Mouse (Mus musculus) gastrocnemius, postnatal 4 days (tissue): Measurements from ENCODE around the gene Agpat3. TPM values are rescaled to one million over a fixed set of nuclear protein-coding genes. Genes with fewer than 3 reads are reported as not detected.

Experiments used
- DNase-seq, 2 experiments: peaks; one replicate each; pipeline ENCODE4 v3.0.0; 2021 to 2022; ENCODE audit warnings: low spot score in 2 of 2, mixed read lengths in 2 of 2
- long read RNA-seq, 2 experiments: library from polyadenylated mRNA; stranded (forward); transcript quantifications; one replicate each; pipeline ENCODE4 v2.0.0; 2021
- total RNA-seq, 2 experiments: library from RNA; stranded (reverse); gene quantifications; 2 replicates each; pipeline ENCODE4 v1.2.3; 2021

Agpat3 gene
- total RNA-seq: 100 to 1,000 TPM; 231 to 259 TPM
- long read RNA-seq, experiment 1, full-length matches to known transcripts: 127 of 337 reads
- long read RNA-seq, experiment 1, partial matches to known transcripts: 14 of 337 reads
- long read RNA-seq, experiment 1, other reads (novel, unspliced or antisense): 196 of 337 reads
- long read RNA-seq, experiment 2, full-length matches to known transcripts: 136 of 397 reads
- long read RNA-seq, experiment 2, partial matches to known transcripts: 106 of 397 reads
- long read RNA-seq, experiment 2, other reads (novel, unspliced or antisense): 155 of 397 reads

GRCm38 (mm10) chr10:78351887-78352665, at the start of gene Agpat3:
Gene Agpat3 (minus strand): TSS chr10:78352489.
- DNase-seq: peak; percentile 53 to 72

- no peak for DNase-seq
These were observed 48.8 kb upstream of the Agpat3 start for GRCm38 (mm10) chr10:78401127-78401526.

- no peak for DNase-seq
These were observed 46.9 kb upstream of the Agpat3 start for GRCm38 (mm10) chr10:78399090-78399657.

DNA sequence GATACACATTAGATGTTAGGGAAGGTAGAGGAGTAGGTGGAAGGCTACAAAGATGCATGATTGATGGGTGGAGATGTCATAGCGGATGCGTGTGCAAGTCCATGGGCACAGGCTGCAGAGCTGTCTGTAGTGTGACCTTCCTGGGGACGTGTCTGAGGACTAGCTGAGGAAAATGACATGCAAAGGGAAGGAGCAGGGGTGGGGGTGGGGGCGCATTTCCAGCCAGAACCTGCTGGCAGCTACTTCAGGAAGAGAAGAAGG, 44.3 kb upstream of the Agpat3 start:
- DNase-seq: no peak

- peak; percentile 83 to 94 for DNase-seq
These were observed 43.7 kb upstream of the Agpat3 start for GRCm38 (mm10) chr10:78395819-78396624.

GRCm38 (mm10) chr10:78395377-78395776, 43.1 kb upstream of the Agpat3 start:
- DNase-seq: no peak

- DNase-seq: peak; percentile 72 to 80
These were observed 39.8 kb upstream of the Agpat3 start for GRCm38 (mm10) chr10:78392072-78392471.

DNA sequence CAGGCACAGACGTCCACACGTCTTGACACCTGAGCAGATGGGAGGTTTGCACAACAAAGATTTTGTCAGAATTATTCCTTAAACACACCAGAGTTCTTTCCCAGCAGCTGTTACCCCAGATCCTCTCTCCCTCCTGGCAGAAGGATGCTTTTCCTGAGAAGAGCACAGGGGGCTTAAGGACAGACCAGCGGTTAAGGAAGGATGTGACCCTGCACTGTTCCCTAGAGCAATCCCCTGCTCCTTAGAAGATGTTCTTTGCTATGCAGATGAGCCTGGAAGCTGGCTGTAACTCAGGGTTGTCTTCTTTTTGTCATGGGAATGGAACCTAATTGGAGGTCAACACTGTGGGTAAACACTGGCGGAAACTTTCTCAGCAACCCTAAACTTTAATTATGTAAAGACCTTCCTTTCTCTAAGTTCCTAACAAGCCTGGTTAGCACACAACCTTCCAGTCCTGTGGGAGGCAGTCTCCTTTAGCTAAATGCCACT, 38.7 kb upstream of the Agpat3 start:
- no peak for DNase-seq

GRCm38 (mm10) chr10:78388216-78388980, 36.1 kb upstream of the Agpat3 start:
- DNase-seq: no peak

DNA sequence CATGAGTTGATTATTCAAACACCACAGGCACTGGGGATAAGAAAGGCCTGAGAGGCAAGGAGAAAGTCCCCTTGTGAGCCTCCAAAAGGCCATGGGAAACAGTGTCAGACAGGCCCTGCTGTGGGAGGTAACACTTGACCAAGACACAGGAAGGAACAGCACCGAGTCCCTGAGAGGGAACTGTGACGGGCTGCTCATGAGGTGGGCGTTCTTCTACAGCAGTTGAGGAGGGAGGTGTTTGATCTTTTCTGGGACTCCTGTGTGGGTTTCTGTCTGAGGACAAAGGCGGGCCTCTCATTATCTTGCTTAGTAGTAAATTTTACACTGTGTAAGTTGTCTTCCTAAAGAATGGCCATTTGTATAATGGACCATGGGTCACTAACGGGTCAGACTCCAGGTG, 33.2 kb upstream of the Agpat3 start:
- DNase-seq: no peak

DNA sequence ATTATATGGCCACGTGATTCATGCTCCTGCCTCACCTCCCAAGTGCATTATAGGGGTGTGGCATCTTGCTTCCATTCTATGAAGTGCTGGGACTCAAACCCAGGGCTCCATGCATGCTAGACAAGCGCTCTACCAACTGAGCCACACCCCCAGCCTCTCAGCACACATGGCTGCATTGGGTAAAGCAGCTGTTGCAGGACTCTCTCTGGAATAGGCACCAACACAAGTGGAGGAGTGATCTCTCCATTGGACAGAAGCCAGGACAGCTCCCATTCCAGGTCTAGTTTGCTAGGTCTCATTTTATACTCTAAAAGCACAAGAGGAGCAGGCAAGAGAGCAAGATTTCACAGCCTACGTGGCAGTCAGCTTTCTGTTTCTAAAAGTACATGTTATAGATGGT, 31.3 kb upstream of the Agpat3 start:
- DNase-seq: no peak

DNA sequence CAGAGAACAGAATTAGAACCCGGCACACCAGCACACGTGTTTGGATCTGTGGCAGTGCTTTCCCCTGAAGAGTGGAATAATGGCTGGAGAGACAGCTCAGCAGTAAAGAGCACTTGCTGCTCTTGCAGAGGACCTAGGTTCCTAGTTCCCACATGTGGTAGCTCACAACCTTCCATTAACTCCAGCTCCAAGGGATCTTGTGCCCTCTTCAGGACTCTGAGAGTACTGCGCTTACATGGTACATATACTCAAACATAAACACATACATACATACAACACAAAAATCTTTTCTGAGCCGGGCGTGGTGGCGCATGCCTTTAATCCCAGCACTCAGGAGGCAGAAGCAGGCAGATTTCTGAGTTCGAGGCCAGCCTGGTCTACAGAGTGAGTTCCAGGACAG, 26.2 kb upstream of the Agpat3 start:
- no peak for DNase-seq

- no peak for DNase-seq
These were observed 20.7 kb upstream of the Agpat3 start for GRCm38 (mm10) chr10:78372681-78373668.

GRCm38 (mm10) chr10:78371746-78372145, 19.5 kb upstream of the Agpat3 start:
- DNase-seq: no peak

DNA sequence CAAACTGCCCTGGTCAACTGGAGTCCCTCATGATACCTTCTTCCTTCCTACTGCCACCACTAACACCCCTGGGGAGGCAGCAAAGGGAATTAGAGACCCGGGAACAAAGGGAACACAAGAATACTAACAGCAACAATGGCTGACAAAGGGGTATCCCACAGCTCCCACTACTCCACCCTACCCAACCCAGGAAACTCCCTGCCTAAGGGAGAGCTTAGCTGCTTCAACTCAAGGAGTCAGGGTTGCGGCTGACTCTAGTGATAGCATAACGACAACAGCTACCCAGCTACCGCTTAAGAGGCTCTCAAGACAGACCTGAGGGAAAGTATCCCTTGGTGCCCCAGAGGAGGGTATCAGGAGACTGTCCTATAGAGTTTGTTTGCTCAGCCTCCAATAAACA, 15.3 kb upstream of the Agpat3 start:
- no peak for DNase-seq

GRCm38 (mm10) chr10:78366851-78367312, 14.6 kb upstream of the Agpat3 start:
- no peak for DNase-seq

DNA sequence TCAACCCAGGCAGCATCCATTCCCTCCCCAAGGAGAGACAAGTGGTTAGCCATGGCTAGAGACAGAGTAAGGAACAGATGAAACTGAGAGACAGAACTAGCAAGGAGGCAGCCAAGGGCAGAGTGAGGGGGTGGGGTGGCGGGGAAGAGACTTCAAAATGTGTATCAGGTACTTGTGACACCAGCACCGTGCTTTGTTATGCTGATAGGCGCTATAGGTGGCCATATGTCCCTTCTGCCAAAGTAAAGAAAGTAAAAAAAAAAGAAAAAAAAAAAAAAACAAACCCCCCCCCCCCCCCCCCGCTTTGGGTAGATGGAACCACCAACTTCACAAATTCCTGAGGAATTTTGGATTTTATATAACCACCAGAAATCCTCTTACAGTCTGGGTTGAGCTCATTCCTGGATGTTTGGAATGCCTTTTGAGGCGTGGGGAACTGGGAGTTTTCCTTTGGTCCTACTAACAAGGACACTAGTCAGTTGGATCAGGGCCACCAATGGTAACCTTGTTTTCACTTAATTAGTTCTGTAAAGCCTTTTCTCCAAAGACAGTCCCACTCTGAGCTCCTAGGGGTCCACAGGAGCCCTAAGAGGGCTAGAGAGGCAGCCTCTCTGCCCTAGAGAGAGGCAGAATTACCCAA, 14.0 kb upstream of the Agpat3 start:
- DNase-seq: no peak

DNA sequence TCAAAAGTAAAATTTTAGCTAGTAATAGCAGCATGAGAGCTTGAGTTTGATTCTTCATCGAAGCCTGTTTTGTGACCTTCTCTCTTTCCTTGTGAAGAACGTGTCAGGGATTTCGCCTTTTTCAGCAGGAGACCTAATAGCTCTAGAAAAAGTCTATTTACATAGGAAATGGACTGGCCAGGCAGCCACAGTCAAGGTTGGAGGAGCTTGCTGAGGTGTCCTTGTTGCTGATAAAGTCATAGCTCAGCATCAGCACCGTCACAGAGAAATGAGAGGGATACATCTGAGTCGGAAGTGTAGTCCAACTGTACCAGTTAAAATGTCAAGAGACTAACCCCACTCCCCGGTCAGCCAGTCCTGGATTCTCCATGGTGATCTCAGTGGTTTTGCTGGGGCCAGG, 13.3 kb upstream of the Agpat3 start:
- DNase-seq: no peak

DNA sequence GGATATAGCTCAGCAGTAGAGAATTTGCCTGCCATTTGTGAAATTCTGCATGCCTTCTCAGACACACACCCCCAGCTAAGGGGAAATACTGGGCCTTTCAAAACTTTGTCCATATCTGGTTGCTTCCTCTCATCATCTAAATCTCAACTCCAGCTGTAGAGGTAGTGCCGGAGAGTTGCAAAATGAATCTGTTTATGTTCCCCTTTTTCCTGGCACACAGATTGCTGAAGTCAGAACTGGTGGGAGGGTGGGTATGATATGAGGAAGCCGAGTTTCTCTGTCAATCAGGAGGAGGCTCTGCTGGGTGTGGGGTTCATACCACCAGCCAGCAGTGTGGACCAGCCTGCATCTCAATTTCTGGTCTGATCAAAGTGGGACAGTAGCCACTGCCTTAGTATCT, 11.8 kb upstream of the Agpat3 start:
- DNase-seq: no peak
